Comparison of ENCODE assay signal across 13 mouse cellular contexts in genomic region chr6:94694481-94694880, GRCm38 (mm10). TPM values are rescaled to one million over a fixed set of nuclear protein-coding genes. Genes with fewer than 3 reads are reported as not detected.
A peak's percentile ranks its signal among the peaks of the same experiment; 100 is the strongest.
DNase-seq lines count a peak whose midpoint lies in the region; ATAC-seq and TF ChIP-seq lines count a peak whose summit lies in the region.
"Had no signal": no experiment of that assay in that cellular context is flagged by ENCODE, and none has a peak within 500 bp of the region (broad histone marks: within the 10 kb centered on the region; RNA-seq: fewer than 3 reads in every experiment).

No protein-coding gene starts in this region.

- DNase-seq in cerebellum, adult 9-11 months: peak; percentile 8
- DNase-seq in cerebellum, postnatal 25 days: no peak
- DNase-seq in hindbrain, embryonic 10.5 days (ENCODE audit: low spot score): no peak
- no peak for DNase-seq in intestine, embryonic 14.5 days (ENCODE audit: low spot score)
- DNase-seq in thymus, postnatal 14 days: no peak
- no peak for DNase-seq in liver, postnatal 0 days
- DNase-seq: cerebellum, postnatal 14 days; liver; retina, postnatal 1 day had no signal

- 0% methylated on average over 1 of the region's 1 CpGs for WGBS in hindbrain, embryonic 13.5 days
- WGBS in hindbrain, embryonic 10.5 days: 0% methylated on average over 1 of the region's 1 CpGs
- WGBS in intestine, embryonic 14.5 days: 29% methylated on average over 1 of the region's 1 CpGs
- WGBS in small intestine, adult 2 months: 19% methylated on average over 1 of the region's 1 CpGs
- WGBS in liver, postnatal 0 days (ENCODE audit: insufficient replicate concordance): 44% methylated on average over 1 of the region's 1 CpGs

- no peak overlapping the region for H3K27ac ChIP-seq in hindbrain, embryonic 13.5 days
- H3K27ac ChIP-seq in hindbrain, embryonic 10.5 days: no peak overlapping the region
- H3K27ac ChIP-seq in intestine, embryonic 14.5 days (ENCODE audit: low read depth): no peak overlapping the region
- peak overlapping the region; percentile 52 for H3K27ac ChIP-seq in small intestine, adult 2 months (ENCODE audit: insufficient read depth, low read depth, low read length)
- no peak overlapping the region for H3K27ac ChIP-seq in liver, postnatal 0 days (ENCODE audit: low read depth)
- H3K27ac ChIP-seq: kidney, postnatal 0 days had no signal

- no peak for TF ChIP-seq CTCF in small intestine, adult 2 months (IDR thresholded peaks at IDR 0.05; ENCODE audit: extremely low read depth, insufficient read length, insufficient replicate concordance, low read depth, low read length)
- no peak for TF ChIP-seq CTCF in liver, postnatal 0 days (IDR thresholded peaks at IDR 0.05; ENCODE audit: low read depth)

- no peaks in the 10 kb centered on the region for H3K27me3 ChIP-seq in hindbrain, embryonic 13.5 days
- no peaks in the 10 kb centered on the region for H3K27me3 ChIP-seq in hindbrain, embryonic 10.5 days (ENCODE audit: insufficient read depth, poor library complexity, severe bottlenecking)
- no peaks in the 10 kb centered on the region for H3K27me3 ChIP-seq in intestine, embryonic 14.5 days (replicated peaks; ENCODE audit: control insufficient read depth, insufficient read depth, low read length)
- H3K27me3 ChIP-seq in small intestine, adult 2 months (ENCODE audit: control insufficient read depth, insufficient read depth, low read length): no peaks in the 10 kb centered on the region
- H3K27me3 ChIP-seq in liver, postnatal 0 days (ENCODE audit: insufficient read depth, low read length): peaks cover 7% of the 10 kb centered on the region; the same call in 1 of the 2 replicates

- no peaks in the 10 kb centered on the region for H3K36me3 ChIP-seq in hindbrain, embryonic 13.5 days
- no peaks in the 10 kb centered on the region for H3K36me3 ChIP-seq in hindbrain, embryonic 10.5 days
- H3K36me3 ChIP-seq in intestine, embryonic 14.5 days (ENCODE audit: control insufficient read depth, insufficient read depth, low read length): no peaks in the 10 kb centered on the region
- no peaks in the 10 kb centered on the region for H3K36me3 ChIP-seq in small intestine, adult 2 months (ENCODE audit: control insufficient read depth, insufficient read depth, low read length)
- no peaks in the 10 kb centered on the region for H3K36me3 ChIP-seq in liver, postnatal 0 days (replicated peaks; ENCODE audit: insufficient read depth, low read length)

- H3K4me1 ChIP-seq in hindbrain, embryonic 13.5 days (replicated peaks): peaks cover 68% of the 10 kb centered on the region
- H3K4me1 ChIP-seq in hindbrain, embryonic 10.5 days (replicated peaks): peaks cover 100% of the 10 kb centered on the region
- H3K4me1 ChIP-seq in intestine, embryonic 14.5 days (replicated peaks; ENCODE audit: control insufficient read depth, insufficient read depth, low read length): peaks cover 81% of the 10 kb centered on the region
- H3K4me1 ChIP-seq in small intestine, adult 2 months (ENCODE audit: control insufficient read depth, insufficient read depth, insufficient read length, low read length): peaks cover 18% of the 10 kb centered on the region
- H3K4me1 ChIP-seq in liver, postnatal 0 days (ENCODE audit: insufficient read depth): peaks cover 28% of the 10 kb centered on the region

- no peak overlapping the region for H3K9ac ChIP-seq in hindbrain, embryonic 13.5 days
- H3K9ac ChIP-seq in intestine, embryonic 14.5 days (ENCODE audit: low read length): no peak overlapping the region
- no peak overlapping the region for H3K9ac ChIP-seq in liver, postnatal 0 days (replicated peaks)

- ATAC-seq in hindbrain, embryonic 13.5 days (ENCODE audit: low FRiP score): no peak
- ATAC-seq in intestine, embryonic 14.5 days (replicated peaks; ENCODE audit: low FRiP score, low TSS enrichment, low read depth): no peak
- no peak for ATAC-seq in liver, postnatal 0 days

- TF ChIP-seq POLR2A in small intestine, adult 2 months (IDR thresholded peaks at IDR 0.05; ENCODE audit: low read depth, low read length): no peak

- peak overlapping the region; percentile 1; the same call in 1 of the 2 replicates for H3K4me3 ChIP-seq in hindbrain, embryonic 13.5 days
- no peak overlapping the region for H3K4me3 ChIP-seq in hindbrain, embryonic 10.5 days
- H3K4me3 ChIP-seq in intestine, embryonic 14.5 days (ENCODE audit: low read depth, low read length): no peak overlapping the region
- H3K4me3 ChIP-seq in small intestine, adult 2 months (ENCODE audit: low read depth, low read length): no peak overlapping the region
- no peak overlapping the region for H3K4me3 ChIP-seq in liver, postnatal 0 days (ENCODE audit: low read depth, low read length)
- H3K4me3 ChIP-seq: erythroblast, embryonic 14.5 days had no signal

- no peak for TF ChIP-seq EP300 in liver, postnatal 0 days (IDR thresholded peaks at IDR 0.05; ENCODE audit: low read depth)

- H3K4me2 ChIP-seq in hindbrain, embryonic 13.5 days: peak overlapping the region; percentile 92
- H3K4me2 ChIP-seq in intestine, embryonic 14.5 days (ENCODE audit: low read length): peak overlapping the region; percentile 70
- no peak overlapping the region for H3K4me2 ChIP-seq in liver, postnatal 0 days (ENCODE audit: low read depth, low read length)

- no peaks in the 10 kb centered on the region for H3K9me3 ChIP-seq in hindbrain, embryonic 13.5 days
- no peaks in the 10 kb centered on the region for H3K9me3 ChIP-seq in hindbrain, embryonic 10.5 days
- no peaks in the 10 kb centered on the region for H3K9me3 ChIP-seq in intestine, embryonic 14.5 days (ENCODE audit: control insufficient read depth, low read length)
- no peaks in the 10 kb centered on the region for H3K9me3 ChIP-seq in liver, postnatal 0 days (ENCODE audit: low read length)

RNA-seq across cellular contexts. Expression of gene Lrig1, which starts 5.5 kb away (rescaled TPM):
- polyA plus RNA-seq in hindbrain, embryonic 13.5 days (2015; fragmentation: Nextera tagmentation; extraction: Ambion mirVana): 10.9 and 12.5 TPM in 2 replicates
- 12.7 and 14.4 TPM in 2 replicates for polyA plus RNA-seq in hindbrain, embryonic 10.5 days (2016; fragmentation: Nextera tagmentation; extraction: Ambion mirVana)
- polyA plus RNA-seq in intestine, embryonic 14.5 days (2014; fragmentation: Nextera tagmentation; extraction: Ambion mirVana): 32.8 and 35.2 TPM in 2 replicates
- polyA plus RNA-seq in small intestine, adult 2 months (2012; rRNA removed): 20.5 and 29.8 TPM in 2 replicates
- 2.5 and 2.9 TPM in 2 replicates for polyA plus RNA-seq in liver, postnatal 0 days (2015; fragmentation: Nextera tagmentation; extraction: Ambion mirVana)
